ENCODE assay signal across 2 mouse cellular contexts in genomic region chr9:124132899-124133298, GRCm38 (mm10). TPM values are rescaled to one million over a fixed set of nuclear protein-coding genes. Genes with fewer than 3 reads are reported as not detected.
"Had no signal": no experiment of that assay in that cellular context is flagged by ENCODE, and none has a peak within 500 bp of the region (broad histone marks: within the 10 kb centered on the region; RNA-seq: fewer than 3 reads in every experiment).

No protein-coding gene starts in this region.

RNA-seq across cellular contexts. Expression of gene Ccr5, which starts 11.6 kb away (rescaled TPM):
- polyA plus RNA-seq: myocyte had no signal

RNA-seq across cellular contexts. Expression of gene Ccr2, which starts 31.1 kb away (rescaled TPM):
- polyA plus RNA-seq: midbrain, embryonic 16.5 days; myocyte had no signal
